Mouse (Mus musculus): ENCODE results near the gene Unc50. TPM values are rescaled to one million over a fixed set of nuclear protein-coding genes. Genes with fewer than 3 reads are reported as not detected.
A peak's percentile ranks its signal among the peaks of the same experiment; 100 is the strongest.

Unc50 gene
- polyA plus RNA-seq, 1 experiment = 65.9 TPM

DNA sequence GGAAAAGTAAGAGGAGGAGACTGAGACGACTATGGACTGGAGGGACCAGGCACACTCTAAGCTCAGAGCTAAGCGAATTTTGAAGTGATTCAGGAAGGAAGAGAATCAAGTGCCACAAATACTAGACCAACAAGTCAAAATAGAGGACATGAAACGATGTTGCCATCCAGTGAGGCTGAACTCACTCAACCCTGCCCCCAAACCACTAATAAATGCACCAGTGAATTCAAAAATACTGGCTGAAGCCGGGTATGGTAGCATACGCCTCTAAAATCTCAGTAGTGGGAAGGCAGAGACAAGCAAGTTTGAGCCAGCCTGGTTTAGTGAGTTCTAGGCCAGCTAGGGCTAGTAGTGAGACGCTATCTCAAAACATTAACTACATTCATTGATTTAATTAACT, 50.8 kb downstream of the Unc50 start:
- TF ChIP-seq POLR2A (IDR thresholded peaks at IDR 0.05; ENCODE audit: borderline replicate concordance, low read depth, low read length) (no peak), CTCF (IDR thresholded peaks at IDR 0.05; ENCODE audit: low read depth, low read length) (no peak)
- Histone ChIP-seq H3K27ac (ENCODE audit: insufficient read depth, low read depth, low read length) (no peak overlapping the region), H3K4me1 (ENCODE audit: control insufficient read depth, insufficient read depth, low read length) (peaks cover 23% of the 10 kb centered on the region)

DNA sequence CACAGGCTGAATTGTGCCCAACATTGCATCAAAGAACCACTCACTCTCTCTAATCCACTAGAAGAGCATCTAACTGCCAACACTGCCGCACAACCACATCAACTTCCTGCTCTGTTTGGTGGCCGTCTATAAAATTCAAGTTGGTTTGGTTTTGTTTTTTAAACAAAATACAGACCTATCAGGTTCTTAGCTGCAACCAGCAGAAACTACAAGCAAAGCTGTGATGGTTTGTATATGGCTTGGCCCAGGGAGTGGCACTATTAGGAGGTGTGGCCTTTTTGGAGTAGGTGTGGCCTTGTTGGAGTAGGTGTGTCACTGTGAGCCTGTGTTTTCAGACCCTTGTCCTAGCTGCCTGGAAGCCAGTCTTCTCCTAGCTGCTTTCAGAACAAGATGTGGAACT, 51.4 kb downstream of the Unc50 start:
- H3K4me1 ChIP-seq (ENCODE audit: control insufficient read depth, insufficient read depth, low read length) = peaks cover 21% of the 10 kb centered on the region
- H3K4me3 ChIP-seq (ENCODE audit: insufficient read depth, low read length) = no peak overlapping the region
- TF ChIP-seq CTCF (IDR thresholded peaks at IDR 0.05; ENCODE audit: low read depth, low read length) (no peak), POLR2A (IDR thresholded peaks at IDR 0.05; ENCODE audit: borderline replicate concordance, low read depth, low read length) (no peak)
- no peak overlapping the region for H3K27ac ChIP-seq (ENCODE audit: insufficient read depth, low read depth, low read length)

More for the DNA sequence above, 50.8 kb downstream of the Unc50 start:
- H3K4me3 ChIP-seq (ENCODE audit: insufficient read depth, low read length) = no peak overlapping the region

DNA sequence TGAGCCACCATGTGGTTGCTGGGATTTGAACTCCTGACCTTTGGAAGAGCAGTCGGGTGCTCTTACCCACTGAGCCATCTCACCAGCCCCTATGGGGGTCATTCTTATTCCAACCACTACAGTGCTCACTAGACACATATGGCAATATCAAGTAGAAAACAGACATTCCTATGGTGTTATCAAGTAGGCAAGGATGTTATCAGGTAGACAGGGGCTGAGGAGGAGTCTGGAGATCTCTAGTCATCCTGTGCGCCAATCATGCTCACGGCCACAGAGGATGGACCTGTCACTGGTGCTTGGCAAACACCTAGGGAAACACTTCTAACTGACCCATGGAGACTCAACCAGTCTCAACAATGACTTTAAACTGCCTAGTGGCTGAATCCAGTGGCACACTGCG, 54.7 kb downstream of the Unc50 start:
- H3K4me3 ChIP-seq (ENCODE audit: insufficient read depth, low read length) = no peak overlapping the region
- peaks cover 31% of the 10 kb centered on the region for H3K4me1 ChIP-seq (ENCODE audit: control insufficient read depth, insufficient read depth, low read length)
- no peak overlapping the region for H3K27ac ChIP-seq (ENCODE audit: insufficient read depth, low read depth, low read length)
- no peak for TF ChIP-seq CTCF (IDR thresholded peaks at IDR 0.05; ENCODE audit: low read depth, low read length)
- no peak for TF ChIP-seq POLR2A (IDR thresholded peaks at IDR 0.05; ENCODE audit: borderline replicate concordance, low read depth, low read length)

DNA sequence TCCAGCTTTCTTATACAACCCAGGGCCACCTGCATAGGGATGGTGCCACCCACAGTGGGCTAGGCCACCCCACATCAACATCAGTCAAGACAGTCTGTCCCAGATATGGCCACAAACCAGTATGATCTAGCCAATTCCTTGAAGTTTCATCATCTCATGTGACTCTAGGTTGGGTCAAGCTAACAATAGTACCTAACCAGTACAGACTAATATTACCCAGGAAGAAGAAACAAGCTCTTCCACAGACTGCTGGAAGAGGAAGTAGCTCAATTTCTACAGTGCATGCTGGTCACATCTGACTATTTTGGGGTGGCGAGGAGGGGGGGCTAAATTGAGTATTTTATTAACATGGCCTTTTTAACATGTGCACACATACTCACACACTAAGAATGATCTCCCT, 56.5 kb downstream of the Unc50 start:
- no peak for TF ChIP-seq POLR2A (IDR thresholded peaks at IDR 0.05; ENCODE audit: borderline replicate concordance, low read depth, low read length)
- TF ChIP-seq CTCF (IDR thresholded peaks at IDR 0.05; ENCODE audit: low read depth, low read length) = no peak
- Histone ChIP-seq H3K4me1 (ENCODE audit: control insufficient read depth, insufficient read depth, low read length) (peaks cover 39% of the 10 kb centered on the region), H3K4me3 (ENCODE audit: insufficient read depth, low read length) (no peak overlapping the region), H3K27ac (ENCODE audit: insufficient read depth, low read depth, low read length) (peak overlapping the region; percentile 87)

DNA sequence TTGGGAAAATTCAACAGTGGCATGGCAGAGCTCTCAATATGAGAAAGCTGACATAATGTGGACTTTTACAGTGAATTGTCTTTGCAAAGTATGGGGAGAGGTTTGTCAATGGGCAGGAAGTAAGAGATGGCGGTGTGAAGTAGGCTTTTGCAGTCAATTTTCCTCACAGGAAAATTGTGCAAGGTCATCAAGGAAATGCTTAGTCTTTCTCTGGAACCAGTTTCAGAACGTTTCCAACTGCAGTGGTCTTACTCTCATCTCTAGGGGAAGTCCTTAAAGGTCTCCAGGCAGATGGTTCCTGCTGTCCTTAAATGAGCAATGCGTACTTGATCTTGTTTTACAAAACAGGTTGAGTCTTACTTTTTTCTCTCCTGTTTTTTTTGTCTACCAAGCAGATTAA, 57.1 kb downstream of the Unc50 start:
- Histone ChIP-seq H3K4me1 (ENCODE audit: control insufficient read depth, insufficient read depth, low read length) (peaks cover 40% of the 10 kb centered on the region), H3K27ac (ENCODE audit: insufficient read depth, low read depth, low read length) (peak overlapping the region; percentile 87), H3K4me3 (ENCODE audit: insufficient read depth, low read length) (no peak overlapping the region)
- TF ChIP-seq POLR2A (IDR thresholded peaks at IDR 0.05; ENCODE audit: borderline replicate concordance, low read depth, low read length) (no peak), CTCF (IDR thresholded peaks at IDR 0.05; ENCODE audit: low read depth, low read length) (no peak)

DNA sequence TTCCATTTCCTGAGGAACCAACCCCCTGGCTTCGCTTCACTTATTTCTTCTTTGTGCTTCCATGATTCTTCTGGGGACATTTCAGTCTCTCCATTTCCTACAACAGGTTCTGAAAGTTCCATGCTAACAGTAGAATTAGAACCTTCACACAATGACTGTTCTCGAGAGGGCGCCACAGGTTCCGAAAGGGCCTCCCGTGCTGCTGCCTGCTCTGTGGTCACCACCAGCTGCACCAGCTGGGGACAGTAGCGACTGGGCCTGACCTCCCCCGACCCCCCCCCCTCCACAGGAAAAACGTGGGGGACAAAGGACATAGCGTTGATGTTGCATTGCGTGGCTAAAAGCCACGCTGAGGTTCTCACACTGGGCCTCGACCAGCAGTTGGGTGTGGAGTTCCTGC, 58.6 kb downstream of the Unc50 start:
- H3K4me3 ChIP-seq (ENCODE audit: insufficient read depth, low read length) = no peak overlapping the region
- 0 out of 2 replicates have a peak overlapping the region, but pooled peaks have one; percentile 24 for H3K27ac ChIP-seq (ENCODE audit: insufficient read depth, low read depth, low read length)
- TF ChIP-seq CTCF (IDR thresholded peaks at IDR 0.05; ENCODE audit: low read depth, low read length) (no peak), POLR2A (IDR thresholded peaks at IDR 0.05; ENCODE audit: borderline replicate concordance, low read depth, low read length) (no peak)
- H3K4me1 ChIP-seq (ENCODE audit: control insufficient read depth, insufficient read depth, low read length) = peaks cover 49% of the 10 kb centered on the region

Other genes starting within 250 kb of the Unc50 start
- not detected in 2 replicates for gene Cnga3, start 215.7 kb upstream of the Unc50 start, polyA plus RNA-seq (2012; ENCODE audit: insufficient read depth, insufficient read length, missing spikeins)
- gene Inpp4a, start 130.3 kb upstream of the Unc50 start, polyA plus RNA-seq (2012; ENCODE audit: insufficient read depth, insufficient read length, missing spikeins) = 40.1 and 40.7 TPM in 2 replicates
- gene Coa5, start within 50 bp of the Unc50 start, polyA plus RNA-seq (2012; ENCODE audit: insufficient read depth, insufficient read length, missing spikeins) = 51.7 and 56.2 TPM in 2 replicates
- gene Mgat4a, start 110.9 kb downstream of the Unc50 start, polyA plus RNA-seq (2012; ENCODE audit: insufficient read depth, insufficient read length, missing spikeins) = 20.0 and 24.9 TPM in 2 replicates